Mouse (Mus musculus) c-Kit-positive CD71-negative TER-119-negative erythroid progenitor cells, embryonic 14.5 days (primary cell): Measurements from ENCODE around the gene Commd9.

Experiments used
- DNase-seq: peaks from one replicate; pipeline ENCODE4 v3.0.0-alpha.2; 2013; ENCODE audit warnings: low read depth

Gene Commd9

DNA sequence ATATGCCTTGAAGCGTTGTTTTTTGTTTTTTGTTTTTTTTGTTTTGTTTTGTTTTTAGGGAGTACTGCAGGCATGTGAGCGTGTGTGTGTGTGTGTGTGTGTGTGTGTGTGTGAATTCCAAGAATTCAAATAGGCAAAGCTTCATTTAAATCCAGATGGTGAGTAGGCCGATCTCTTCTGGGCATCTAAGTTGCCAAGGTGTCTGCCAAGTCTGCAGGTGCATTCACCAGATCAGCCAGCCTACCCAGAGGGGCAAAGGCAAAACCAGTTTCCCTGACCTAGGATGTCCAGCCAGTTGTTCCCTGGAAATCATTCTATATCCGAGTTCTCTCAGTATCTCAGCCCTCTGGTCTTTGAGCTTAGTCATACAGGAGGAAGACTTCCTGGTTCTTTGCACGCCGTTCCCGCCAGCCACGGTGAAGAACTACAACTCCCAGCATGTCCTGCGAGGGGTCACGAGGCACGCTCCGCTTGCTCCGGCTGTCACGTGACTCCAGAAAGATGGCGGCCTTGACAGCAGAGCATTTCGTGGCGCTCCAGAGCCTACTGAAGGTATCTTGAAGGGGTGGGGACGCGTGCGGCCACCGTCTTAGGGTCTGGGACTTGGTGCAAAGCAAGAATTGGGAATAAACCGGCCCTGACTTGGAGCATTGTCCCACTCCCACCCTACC is at the start of gene Commd9:
Gene Commd9, plus strand, starts transcription at position 480 of the 671 bp plus-strand sequence.
- DNase-seq = peak; percentile 82

DNA sequence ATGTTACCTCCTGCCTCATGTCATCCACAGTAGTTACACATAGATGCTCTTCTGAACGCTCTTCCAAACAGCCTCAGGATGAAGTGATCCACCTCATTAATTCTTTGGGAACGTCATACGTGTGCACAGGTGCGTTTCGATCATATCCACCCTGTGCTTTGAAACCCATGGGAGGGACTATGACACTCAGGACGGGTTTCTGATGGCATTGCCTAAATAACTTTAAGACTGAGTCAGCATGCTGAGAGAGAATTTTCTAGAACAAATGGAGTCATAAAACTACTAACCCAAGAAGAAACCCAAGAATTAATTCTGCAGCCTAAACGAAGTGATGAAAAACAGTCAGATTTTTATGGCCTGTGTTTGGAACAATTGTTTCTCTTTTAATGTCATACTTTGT is 43.3 kb upstream of the Commd9 start:
- DNase-seq = no peak

DNA sequence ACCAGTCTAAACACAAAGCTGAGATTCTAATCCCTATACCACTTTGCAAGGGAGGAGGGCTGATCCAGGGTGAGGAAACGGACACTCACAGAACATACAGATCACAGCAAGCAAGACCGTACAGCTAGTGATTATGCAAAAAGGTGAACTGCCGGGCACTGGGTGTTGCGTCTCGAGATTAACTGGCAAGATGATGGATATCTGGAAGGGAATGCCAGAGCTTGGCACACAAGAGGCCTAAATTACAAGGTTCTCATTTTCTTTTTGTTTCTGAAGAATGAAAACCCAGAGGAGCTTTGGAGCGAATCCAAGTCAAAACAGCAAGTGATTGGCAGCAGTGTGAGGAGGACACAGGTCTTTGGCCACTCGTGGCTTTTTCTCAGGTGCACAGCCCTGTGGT is 31.3 kb upstream of the Commd9 start:
- DNase-seq = no peak

- no peak for DNase-seq
These were observed 29.9 kb upstream of the Commd9 start for GRCm38 (mm10) chr2:101856174-101856573.

GRCm38 (mm10) chr2:101860920-101861485 is 25.0 kb upstream of the Commd9 start:
- no peak for DNase-seq

- no peak for DNase-seq
These were observed 23.6 kb upstream of the Commd9 start for GRCm38 (mm10) chr2:101862219-101863123.

DNA sequence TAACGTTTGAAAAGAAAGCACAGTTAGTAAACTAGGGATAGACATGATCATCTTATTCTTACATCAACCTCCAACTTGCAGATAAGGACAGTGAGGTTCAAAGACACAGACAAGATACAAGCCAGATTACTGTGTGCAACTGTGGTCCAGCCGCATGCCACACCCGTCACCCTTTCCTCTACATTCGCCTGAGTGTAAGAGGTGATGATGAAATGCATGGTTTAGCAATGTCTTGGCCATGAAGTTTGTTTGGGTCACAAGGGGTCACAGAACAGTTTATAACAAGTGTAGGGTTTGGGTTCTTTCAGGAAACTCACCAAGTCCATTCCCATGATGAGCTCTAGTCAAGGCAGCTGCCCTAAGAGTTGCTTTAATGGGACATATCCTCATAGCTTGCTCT is 17.4 kb upstream of the Commd9 start:
- DNase-seq = no peak

- DNase-seq = peak; percentile 47
These were observed 14.9 kb upstream of the Commd9 start for GRCm38 (mm10) chr2:101871179-101871578.

GRCm38 (mm10) chr2:101881471-101882162 is 4.4 kb upstream of the Commd9 start:
- no peak for DNase-seq

DNA sequence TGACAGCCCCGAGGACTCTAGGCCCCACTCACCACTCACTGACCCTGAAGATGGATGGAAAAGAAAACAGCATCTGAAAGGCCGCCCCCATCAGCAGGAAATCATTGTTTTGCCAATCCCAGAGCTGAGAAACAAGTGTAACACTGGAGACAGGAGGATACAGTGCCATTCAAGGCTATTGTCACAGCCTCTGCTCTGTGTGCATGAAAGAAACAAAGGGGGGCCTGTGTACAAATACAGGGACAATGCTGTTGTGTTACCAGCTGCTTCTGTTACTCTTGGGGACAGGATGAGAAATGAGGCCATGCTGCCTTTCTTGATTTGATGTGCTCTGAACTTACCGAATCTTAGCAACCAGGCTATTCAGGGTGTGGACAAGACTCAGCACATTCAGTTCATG is 3.0 kb upstream of the Commd9 start, which contains the start of gene Prr5l:
Gene Prr5l, minus strand, starts transcription at position 30 of the 400 bp plus-strand sequence.
- DNase-seq = no peak

DNA sequence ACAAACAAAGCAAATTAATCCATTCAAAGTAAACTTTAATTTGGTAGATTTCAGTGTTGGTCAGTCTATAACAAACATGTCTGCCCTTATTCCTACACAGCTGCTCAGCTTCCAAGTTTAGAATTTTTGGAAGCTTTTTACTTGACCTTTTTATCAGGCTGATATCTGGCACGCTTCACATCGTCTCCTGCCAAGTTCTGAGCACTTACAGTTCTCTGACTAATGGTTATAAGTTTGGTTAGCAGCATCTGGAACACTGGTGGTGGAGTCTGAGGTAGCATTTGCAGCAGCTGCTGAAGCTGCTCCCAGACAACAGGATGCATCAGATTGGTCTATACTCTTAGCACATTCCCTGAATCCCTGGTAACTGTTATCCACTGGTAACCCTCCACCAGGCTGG is 1.8 kb upstream of the Commd9 start:
- no peak for DNase-seq

- DNase-seq = no peak
These were observed 2.8 kb downstream of the Commd9 start for GRCm38 (mm10) chr2:101888886-101889285.

- no peak for DNase-seq
These were observed 5.1 kb downstream of the Commd9 start for GRCm38 (mm10) chr2:101891143-101891542.

DNA sequence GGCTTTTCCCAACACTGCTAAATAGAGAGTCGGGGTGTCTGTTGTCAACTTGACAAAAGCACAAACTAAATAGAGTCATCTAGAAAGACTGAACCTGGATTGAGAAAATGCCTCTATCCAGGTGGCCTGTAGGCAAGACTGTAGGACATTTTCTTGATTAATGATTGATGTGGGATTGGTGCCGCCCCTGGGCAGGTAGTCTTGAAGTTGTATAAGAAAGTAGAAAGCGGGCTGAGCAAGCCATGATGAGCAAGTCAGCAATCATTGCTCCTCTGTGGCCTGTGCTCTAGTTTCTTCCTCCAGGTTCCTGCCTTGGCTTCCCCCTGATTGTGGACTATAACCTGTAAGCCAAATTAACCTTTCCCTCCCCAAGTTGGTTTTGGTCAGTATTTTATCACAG is 8.1 kb downstream of the Commd9 start:
- no peak for DNase-seq

DNA sequence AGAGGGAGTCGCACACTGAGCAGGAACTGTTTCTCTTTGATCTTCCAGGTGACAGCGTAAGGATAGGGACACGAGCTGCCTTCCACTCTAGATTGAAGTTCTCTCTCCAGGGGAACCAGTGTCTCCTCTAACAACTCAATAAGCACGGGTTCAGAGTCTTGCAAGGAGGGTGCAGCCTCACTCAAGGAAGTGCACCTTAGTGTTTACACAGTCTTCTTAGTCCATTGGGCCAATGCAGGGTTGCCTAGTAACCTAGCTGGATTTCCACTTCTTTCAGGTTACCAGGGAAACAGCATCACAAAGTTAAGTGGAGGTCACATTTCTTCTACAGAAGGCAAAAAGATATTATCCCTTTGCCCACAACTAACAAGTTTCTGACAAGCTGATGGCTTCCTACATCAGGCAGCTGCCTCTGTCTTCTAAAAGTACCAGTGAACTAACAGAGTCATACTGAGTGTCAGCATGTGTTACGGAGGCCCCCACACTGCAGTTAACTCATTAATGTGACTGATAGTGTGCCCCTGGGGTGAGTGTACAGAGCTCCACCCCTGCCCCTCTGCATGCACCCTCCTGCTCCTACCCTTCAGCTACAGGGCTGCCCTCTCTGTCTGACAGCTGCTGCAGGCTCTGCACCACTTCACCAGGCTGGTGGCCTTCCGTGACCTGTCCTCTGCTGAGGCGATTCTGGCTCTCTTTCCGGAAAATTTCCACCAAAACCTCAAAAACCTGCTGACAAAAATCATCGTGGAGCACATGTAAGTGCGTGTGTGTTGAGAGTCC is 10.6 kb downstream of the Commd9 start:
- DNase-seq = no peak

DNA sequence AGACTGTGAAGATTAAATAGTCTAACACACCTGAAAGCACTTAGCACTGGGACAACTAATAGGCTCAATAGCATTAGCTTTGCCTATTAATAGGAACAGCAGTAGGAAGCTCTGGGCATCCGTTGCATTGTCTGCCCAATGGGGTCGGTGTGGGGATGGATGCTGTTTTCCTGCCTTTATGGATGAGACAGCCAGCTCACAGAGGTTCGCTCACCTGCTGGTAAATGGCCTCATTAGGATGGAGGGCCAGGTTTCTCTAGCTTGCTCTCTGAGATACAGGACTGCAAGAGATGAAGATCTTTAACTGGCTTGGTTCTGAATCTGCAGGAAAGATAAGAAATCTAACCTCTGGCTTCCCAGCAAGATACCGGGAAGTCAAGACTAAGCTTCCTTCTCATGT is 16.1 kb downstream of the Commd9 start:
- no peak for DNase-seq

GRCm38 (mm10) chr2:101905534-101906378 is 19.7 kb downstream of the Commd9 start:
- DNase-seq = peak; percentile 69

- DNase-seq = no peak
These were observed 20.3 kb downstream of the Commd9 start for GRCm38 (mm10) chr2:101906379-101906690.

DNA sequence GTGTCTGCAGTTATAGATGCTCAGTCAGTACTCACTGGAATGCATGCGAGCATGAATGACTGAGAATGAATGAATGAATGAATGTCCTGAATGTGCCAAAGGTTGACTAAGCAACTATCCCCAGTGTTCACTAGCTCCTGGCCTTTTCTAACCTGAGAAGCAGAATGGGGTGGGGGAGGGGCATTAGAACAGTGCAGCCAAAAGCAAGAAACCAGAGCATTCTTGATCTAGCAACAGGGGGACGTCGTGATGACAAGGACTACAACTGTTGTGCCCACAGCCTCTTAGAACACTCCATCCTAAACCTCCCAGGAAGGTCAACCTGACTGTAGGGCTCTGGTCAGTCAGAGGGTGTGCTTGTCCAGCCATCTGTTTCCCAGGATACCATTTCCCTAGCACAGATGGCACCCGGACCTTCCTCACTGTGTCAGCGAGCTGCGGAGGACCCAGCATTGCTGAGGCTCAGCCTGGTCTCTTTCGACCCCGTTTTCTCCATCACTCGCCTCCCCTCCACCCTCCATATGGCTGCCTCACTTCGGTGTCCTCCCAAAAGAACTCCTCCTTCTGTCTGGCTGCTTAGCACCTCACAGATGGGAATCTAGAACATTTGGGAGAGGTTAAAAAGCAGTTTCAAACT is 21.5 kb downstream of the Commd9 start:
- no peak for DNase-seq

GRCm38 (mm10) chr2:101908773-101909172 is 22.7 kb downstream of the Commd9 start:
- DNase-seq = no peak
